Mouse (Mus musculus) cerebellum, postnatal 25 days (tissue): ENCODE data around the gene Slc35c2.

Source experiments
- DNase-seq, 2 experiments: peaks; one replicate each; pipeline ENCODE4 v3.0.0; 2021; ENCODE audit warnings: mixed read lengths in 2 of 2

The Slc35c2 gene

DNA sequence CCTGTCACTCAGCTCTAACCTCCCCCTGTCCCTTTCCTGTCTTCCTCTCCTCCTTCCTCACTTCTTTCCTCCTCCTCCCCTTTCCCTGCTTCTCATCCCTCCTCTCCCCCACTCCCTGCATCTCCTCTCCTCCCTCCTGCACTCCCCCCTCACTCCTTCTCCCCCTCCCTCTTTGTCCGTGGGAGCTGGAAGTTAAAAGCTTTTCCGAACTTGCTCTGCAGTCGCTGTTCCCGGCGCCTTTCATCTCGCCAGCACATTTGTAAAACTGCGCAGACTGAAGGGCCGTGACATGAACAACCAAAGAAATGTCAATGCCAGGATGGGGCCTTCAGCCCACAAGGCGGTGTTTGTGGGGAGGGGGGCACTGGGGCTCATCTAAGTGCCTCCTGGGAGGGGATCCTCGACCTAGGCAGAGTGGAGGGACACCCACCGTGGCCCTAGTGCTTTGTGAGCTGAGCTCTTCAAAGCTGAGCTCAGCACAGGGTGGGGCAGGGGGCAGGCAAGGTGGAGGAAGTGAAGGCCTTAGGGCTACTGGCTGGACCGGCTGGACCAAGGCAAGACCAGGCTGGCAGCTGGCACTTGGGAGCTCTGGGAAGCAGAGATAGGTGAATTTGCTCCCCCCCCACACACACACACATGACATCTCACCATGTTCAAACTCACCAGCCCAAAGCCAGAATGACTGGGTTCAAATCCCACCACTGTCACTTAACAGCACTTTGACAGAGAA lies 49.1 kb downstream of the Slc35c2 start:
- no peak for DNase-seq

DNA sequence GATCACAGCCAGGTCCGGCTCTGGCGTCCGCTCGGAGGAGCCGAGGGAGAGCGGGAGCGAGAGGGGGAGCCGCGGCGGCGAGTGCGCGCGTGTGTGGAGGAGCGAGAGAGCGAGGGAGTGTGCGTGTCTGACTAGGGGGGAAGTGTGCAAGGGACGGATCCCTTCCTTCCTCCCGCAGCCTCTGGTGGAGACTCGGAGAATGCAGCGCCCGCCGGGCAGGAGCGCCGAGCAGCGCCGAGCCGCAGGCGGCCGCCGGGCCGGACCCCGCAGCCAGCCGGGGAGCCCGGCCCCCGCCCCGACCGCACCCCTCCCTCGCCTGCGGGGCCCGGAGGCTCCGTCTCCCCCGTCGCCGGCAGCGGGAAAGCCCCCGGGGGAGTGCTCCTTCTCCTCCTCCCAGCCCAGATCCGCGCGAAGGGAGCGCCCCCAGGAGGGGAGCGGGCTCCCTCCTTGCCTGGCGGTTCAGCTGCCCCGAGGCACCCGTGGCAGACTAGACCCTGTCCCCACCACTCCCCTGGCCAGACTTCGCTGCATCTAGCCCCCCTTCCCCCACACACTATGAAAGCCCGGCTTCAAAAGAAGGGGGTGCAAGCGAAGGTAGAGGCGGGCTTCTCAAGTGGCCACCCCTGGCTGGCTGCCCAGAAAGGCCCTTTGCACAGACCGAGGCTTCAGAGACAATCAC lies 52.9 kb downstream of the Slc35c2 start, which contains the start of gene Cdh22:
Gene Cdh22, minus strand, starts transcription at position 241 of the 679 bp plus-strand sequence.
- DNase-seq = peak; percentile 86 to 89

DNA sequence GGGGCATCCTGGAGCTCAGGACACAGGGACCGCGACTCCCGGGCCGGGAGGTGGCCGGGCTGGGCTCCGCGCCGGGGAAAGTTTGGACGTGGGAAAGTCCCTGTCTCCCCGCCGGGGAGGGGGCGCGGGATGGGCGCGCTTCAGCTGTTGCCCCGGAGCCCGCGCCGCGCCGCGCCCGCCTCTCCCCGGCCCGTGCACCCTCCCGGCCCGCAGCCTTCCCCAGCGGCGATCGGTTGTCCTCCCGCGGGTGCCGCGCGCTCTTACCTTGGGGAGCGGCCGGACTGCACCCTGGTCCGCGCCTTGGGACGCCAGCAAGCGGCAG lies 53.4 kb downstream of the Slc35c2 start:
- no peak for DNase-seq

DNA sequence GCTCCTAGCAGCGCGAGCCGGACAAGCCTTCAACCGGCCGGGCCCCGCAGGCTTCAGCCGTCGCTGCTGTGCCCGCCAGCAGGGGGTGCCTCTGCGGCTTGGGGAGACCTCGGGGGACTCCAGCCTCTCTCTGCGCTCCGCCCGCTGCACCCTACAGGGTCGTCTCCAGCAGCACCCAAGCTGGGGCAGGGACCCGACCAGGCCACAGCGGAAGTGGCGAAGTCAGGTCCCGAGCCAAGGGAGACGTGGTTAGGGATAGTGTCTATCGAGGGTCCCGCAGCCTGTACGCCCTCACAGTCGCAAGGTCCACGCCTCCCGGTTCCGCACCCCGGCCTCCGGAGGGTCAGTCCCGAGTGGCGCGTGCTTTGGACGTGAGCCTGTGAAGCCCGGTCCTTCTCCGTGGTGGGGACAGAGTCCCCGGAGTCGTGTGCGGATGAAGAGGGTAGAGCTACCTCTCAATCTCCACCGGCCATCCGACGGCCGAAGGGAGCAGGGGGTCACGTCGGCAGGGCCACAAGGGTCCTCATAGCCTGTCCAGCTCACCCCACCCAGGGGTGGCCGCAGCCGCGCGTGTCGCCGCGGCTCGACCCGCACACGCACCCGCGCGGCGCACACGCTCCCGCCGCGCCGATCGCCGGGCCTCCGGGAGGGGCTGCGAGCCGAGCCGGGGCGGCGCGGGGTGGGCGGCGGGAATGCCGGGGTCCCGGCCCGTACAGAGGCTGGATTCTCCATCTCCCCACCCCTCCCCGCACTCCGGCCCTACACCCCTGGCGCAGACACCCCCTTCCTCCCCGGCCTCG lies 54.0 kb downstream of the Slc35c2 start:
- peak; percentile 75 to 86 for DNase-seq

DNA sequence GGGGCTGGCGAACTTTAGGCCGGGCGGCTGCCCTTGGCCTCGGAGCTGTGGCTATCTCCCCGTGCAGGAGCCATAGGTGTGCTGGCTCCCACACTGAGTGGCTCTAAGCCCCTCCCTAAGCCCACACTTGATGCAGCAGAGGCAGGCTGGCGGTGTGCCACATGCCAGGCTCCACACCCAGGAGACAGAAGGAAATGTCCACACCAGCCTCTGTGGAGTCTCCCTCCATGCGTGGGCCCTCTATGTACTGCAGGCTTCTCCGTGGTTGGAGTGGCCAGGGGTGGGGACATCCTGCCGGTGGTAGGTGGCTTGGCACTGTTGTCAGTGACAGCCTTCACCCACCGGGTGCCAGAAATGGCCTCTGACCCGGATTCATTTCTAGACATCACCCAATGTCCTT lies 58.6 kb downstream of the Slc35c2 start:
- peak; percentile 51 to 65 for DNase-seq
